Mouse (Mus musculus) limb, embryonic 14.5 days (tissue): Measurements from ENCODE around the gene Adgrl2. TPM values are rescaled to one million over a fixed set of nuclear protein-coding genes. Genes with fewer than 3 reads are reported as not detected.

Source experiments
- ATAC-seq: fragments of 200-750 bp; cut with Nextera tagmentation; 2 replicates; pipeline ENCODE4 v1.8.0; 2017; ENCODE audit warnings: low read depth, moderate number of reproducible peaks, moderate TSS enrichment; ENCODE audit not compliant: low FRiP score
- DNase-seq: peaks from one replicate; pipeline ENCODE4 v3.0.0-alpha.2; 2015; ENCODE audit warnings: low spot score
- H3K27ac ChIP-seq: fragments of 300-500 bp; sonication (generic); replicated peaks from 2 replicates; pipeline ENCODE4 v1.5.1; 2014; ENCODE audit warnings: low read depth, mild to moderate bottlenecking, low read length, moderate library complexity, mixed read lengths
- H3K27me3 ChIP-seq: fragments of 300-500 bp; sonication (generic); 2 replicates; pipeline ENCODE4 v1.6.1; 2014; ENCODE audit warnings: low read length, mixed read lengths; ENCODE audit not compliant: control insufficient read depth, insufficient read depth
- H3K36me3 ChIP-seq: fragments of 300-500 bp; sonication (generic); 2 replicates; pipeline ENCODE4 v1.6.1; 2014; ENCODE audit warnings: mild to moderate bottlenecking, low read length, moderate library complexity, mixed read lengths; ENCODE audit not compliant: control insufficient read depth, insufficient read depth
- H3K4me1 ChIP-seq: fragments of 300-500 bp; sonication (generic); 2 replicates; pipeline ENCODE4 v1.6.1; 2014; ENCODE audit warnings: antibody characterized with exemption, low read length, mixed read lengths; ENCODE audit not compliant: control insufficient read depth, insufficient read depth
- H3K4me2 ChIP-seq: fragments of 300-500 bp; sonication (generic); replicated peaks from 2 replicates; pipeline ENCODE4 v1.6.1; 2014; ENCODE audit warnings: low read depth, mild to moderate bottlenecking, low read length, moderate library complexity; ENCODE audit not compliant: severe bottlenecking
- H3K4me3 ChIP-seq: fragments of 300-500 bp; sonication (generic); replicated peaks from 2 replicates; pipeline ENCODE4 v1.5.1; 2014; ENCODE audit warnings: low read length
- H3K9ac ChIP-seq: fragments of 300-500 bp; sonication (generic); 2 replicates; pipeline ENCODE4 v1.6.1; 2014; ENCODE audit warnings: mild to moderate bottlenecking, low read depth, low read length, moderate library complexity; ENCODE audit not compliant: severe bottlenecking
- H3K9me3 ChIP-seq: fragments of 300-500 bp; sonication (generic); 2 replicates; pipeline ENCODE4 v1.6.1; 2016; ENCODE audit warnings: low read length; ENCODE audit not compliant: control insufficient read depth
- POLR2A ChIP-seq: fragments of 200-500 bp; IDR thresholded peaks from 2 replicates; pipeline ENCODE4 v1.8.0; 2012; ENCODE audit warnings: inconsistent platforms, mild to moderate bottlenecking, moderate library complexity, borderline replicate concordance; ENCODE audit not compliant: insufficient read depth, insufficient read length; ENCODE audit errors: extremely low read depth
- WGBS: fragments of 180-500 bp; shearing (Covaris S2); extraction: QIAGEN DNeasy Blood & Tissue Kit; methylation state at CpG from one replicate; pipeline ENCODE4 v1.1.7; 2014; 5-methylcytosine and 5-hydroxymethylcytosine counted together
- polyA plus RNA-seq, 2 experiments: library from polyadenylated mRNA; depleted of rRNA in 1 of 2; stranded (reverse) in 1 of 2; unstranded in 1 of 2; fragments of >200 nt; fragmentation: Nextera tagmentation in 1 of 2; extraction: Ambion mirVana in 1 of 2; gene quantifications; 2 replicates each; pipeline versions ENCODE4 v1.2.1 to v1.2.3; 2012 to 2014

The Adgrl2 gene
- polyA plus RNA-seq, 2 experiments: 119 to 147 TPM

GRCm38 (mm10) chr3:148935056-148935455 is 55.3 kb downstream of the Adgrl2 start:
- Histone ChIP-seq H3K36me3 (no peaks in the 10 kb centered on the region), H3K4me2 (no peak overlapping the region), H3K4me1 (peaks cover 10% of the 10 kb centered on the region), H3K27me3 (no peaks in the 10 kb centered on the region), H3K9me3 (no peaks in the 10 kb centered on the region), H3K4me3 (no peak overlapping the region), H3K9ac (no peak overlapping the region), H3K27ac (no peak overlapping the region)
- no peak for TF ChIP-seq POLR2A
- 94% methylated on average over 9 of the region's 9 CpGs for WGBS
- ATAC-seq (no peak), DNase-seq (no peak)

GRCm38 (mm10) chr3:148934279-148934678 is 56.1 kb downstream of the Adgrl2 start:
- Histone ChIP-seq H3K27ac (no peak overlapping the region), H3K4me1 (peaks cover 9% of the 10 kb centered on the region), H3K9ac (no peak overlapping the region), H3K4me3 (no peak overlapping the region), H3K4me2 (no peak overlapping the region), H3K9me3 (no peaks in the 10 kb centered on the region), H3K36me3 (no peaks in the 10 kb centered on the region), H3K27me3 (no peaks in the 10 kb centered on the region)
- TF ChIP-seq POLR2A: no peak
- ATAC-seq (no peak), DNase-seq (no peak)
- WGBS: 95% methylated on average over 5 of the region's 5 CpGs

- Histone ChIP-seq H3K9me3 (no peaks in the 10 kb centered on the region), H3K27ac (no peak overlapping the region), H3K4me3 (no peak overlapping the region), H3K4me2 (no peak overlapping the region), H3K4me1 (peaks cover 7% of the 10 kb centered on the region; the same call in 1 of the 2 replicates), H3K9ac (no peak overlapping the region), H3K36me3 (no peaks in the 10 kb centered on the region), H3K27me3 (no peaks in the 10 kb centered on the region)
- no peak for TF ChIP-seq POLR2A
- DNase-seq: no peak
- no peak for ATAC-seq
- 82% methylated on average over 6 of the region's 6 CpGs for WGBS
Measured at GRCm38 (mm10) chr3:148933160-148933559, 57.2 kb downstream of the Adgrl2 start.

GRCm38 (mm10) chr3:148930913-148931312 is 59.4 kb downstream of the Adgrl2 start:
- peaks cover 6% of the 10 kb centered on the region; the same call in 1 of the 2 replicates for H3K4me1 ChIP-seq
- H3K4me3 ChIP-seq: no peak overlapping the region
- no peaks in the 10 kb centered on the region for H3K9me3 ChIP-seq
- 74% methylated on average over 6 of the region's 6 CpGs for WGBS
- no peaks in the 10 kb centered on the region for H3K27me3 ChIP-seq
- no peak overlapping the region for H3K4me2 ChIP-seq
- H3K36me3 ChIP-seq: no peaks in the 10 kb centered on the region
- no peak overlapping the region for H3K9ac ChIP-seq
- DNase-seq: no peak
- ATAC-seq: no peak
- no peak overlapping the region for H3K27ac ChIP-seq
- no peak for TF ChIP-seq POLR2A

- Histone ChIP-seq H3K4me3 (no peak overlapping the region), H3K9me3 (no peaks in the 10 kb centered on the region), H3K36me3 (no peaks in the 10 kb centered on the region), H3K27ac (no peak overlapping the region), H3K4me2 (no peak overlapping the region), H3K4me1 (peaks cover 13% of the 10 kb centered on the region), H3K27me3 (no peaks in the 10 kb centered on the region), H3K9ac (no peak overlapping the region)
- WGBS: 57% methylated on average over 3 of the region's 3 CpGs
- DNase-seq (no peak), ATAC-seq (no peak)
- TF ChIP-seq POLR2A: no peak
Measured at GRCm38 (mm10) chr3:148926330-148926729, 64.0 kb downstream of the Adgrl2 start.

- Histone ChIP-seq H3K9me3 (no peaks in the 10 kb centered on the region), H3K9ac (no peak overlapping the region), H3K27ac (no peak overlapping the region), H3K36me3 (peaks cover 5% of the 10 kb centered on the region; the same call in 1 of the 2 replicates), H3K27me3 (no peaks in the 10 kb centered on the region), H3K4me1 (peaks cover 9% of the 10 kb centered on the region), H3K4me3 (no peak overlapping the region), H3K4me2 (no peak overlapping the region)
- DNase-seq (no peak), ATAC-seq (no peak)
- WGBS: 76% methylated on average over 14 of the region's 14 CpGs
- no peak for TF ChIP-seq POLR2A
Measured at GRCm38 (mm10) chr3:148922618-148923095, 67.7 kb downstream of the Adgrl2 start.
